Mouse (Mus musculus) layer of hippocampus, postnatal 14 days (tissue): Measurements from ENCODE around the gene Btrc. TPM values are rescaled to one million over a fixed set of nuclear protein-coding genes. Genes with fewer than 3 reads are reported as not detected.
"Not testable (repeated sequence)": the region's sequence is repeated elsewhere in the genome, so short reads cannot be mapped to it uniquely, and the experiment has no call there.

Source experiments
- DNase-seq, 2 experiments: peaks; one replicate each; pipeline ENCODE4 v3.0.0; 2021 to 2022; ENCODE audit warnings: low spot score in 2 of 2, mixed read lengths in 1 of 2
- long read RNA-seq, 2 experiments: library from polyadenylated mRNA; stranded (forward); transcript quantifications; one replicate each; pipeline ENCODE4 v2.0.0; 2021
- total RNA-seq, 2 experiments: library from RNA; stranded (reverse); gene quantifications; 2 replicates each; pipeline ENCODE4 v1.2.3; 2021

Btrc gene
- total RNA-seq: 10 to 100 TPM; 82.3 to 90.2 TPM
- long read RNA-seq, experiment 1, transcript Btrc-201 (15 exons, 2,978 nt): major isoform, 23 of 71 reads
- long read RNA-seq, experiment 1, partial matches to known transcripts: 4 of 71 reads
- long read RNA-seq, experiment 1, other reads (novel, unspliced or antisense): 40 of 71 reads
- long read RNA-seq, experiment 2, transcript Btrc-201 (15 exons, 2,978 nt): major isoform, 23 of 98 reads
- long read RNA-seq, experiment 2, partial matches to known transcripts: 7 of 98 reads
- long read RNA-seq, experiment 2, other reads (novel, unspliced or antisense): 64 of 98 reads

DNA sequence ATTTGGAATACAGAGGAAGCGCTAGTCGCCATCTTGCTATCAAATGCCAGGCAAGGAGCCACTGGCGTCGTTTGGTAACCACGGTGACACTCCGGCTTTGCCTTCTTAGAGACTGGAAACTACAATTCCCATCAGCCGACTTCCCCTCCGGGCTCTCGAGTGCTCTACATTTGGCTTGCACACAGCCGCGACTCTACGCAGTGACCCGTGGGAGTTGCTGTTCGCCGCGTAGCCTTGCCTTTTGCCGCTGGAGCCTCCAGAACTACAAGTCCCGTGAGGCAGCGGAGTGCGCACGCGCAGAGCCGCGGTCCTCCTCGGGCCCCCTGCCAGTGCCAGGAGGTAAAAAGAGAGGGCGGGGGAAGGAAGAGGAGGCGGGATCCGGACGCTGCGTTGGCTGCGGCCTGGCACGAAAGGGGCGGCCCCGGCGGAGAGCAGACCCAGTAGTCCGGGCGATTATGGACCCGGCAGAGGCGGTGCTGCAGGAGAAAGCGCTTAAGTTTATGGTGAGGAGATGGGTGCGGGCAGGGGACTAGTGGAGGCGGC, at the start of gene Btrc:
Btrc (plus strand) TSS at position 351 of the 543 bp plus-strand sequence.
- peak; percentile 100 for DNase-seq

DNA sequence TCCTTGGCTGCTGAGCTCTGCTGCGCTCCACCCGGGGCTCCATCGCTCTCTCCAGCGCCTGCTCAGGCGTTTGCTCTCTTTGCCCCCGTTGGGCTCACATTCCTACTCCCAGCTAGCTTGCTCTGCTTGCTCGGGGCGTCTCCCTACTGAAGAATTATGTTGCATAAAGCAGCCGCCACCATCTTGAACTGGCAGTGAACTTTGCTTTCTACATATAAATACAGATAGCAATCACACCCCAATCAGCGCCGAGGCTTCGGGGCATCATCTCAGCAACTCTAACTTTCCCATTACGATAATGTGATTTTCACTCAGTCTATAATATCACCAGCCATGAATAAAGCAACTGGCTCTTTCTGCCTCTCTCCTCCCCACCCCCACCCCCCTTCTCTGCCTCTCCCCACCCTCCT, 46.1 kb upstream of the Btrc start:
- no peak for DNase-seq

DNA sequence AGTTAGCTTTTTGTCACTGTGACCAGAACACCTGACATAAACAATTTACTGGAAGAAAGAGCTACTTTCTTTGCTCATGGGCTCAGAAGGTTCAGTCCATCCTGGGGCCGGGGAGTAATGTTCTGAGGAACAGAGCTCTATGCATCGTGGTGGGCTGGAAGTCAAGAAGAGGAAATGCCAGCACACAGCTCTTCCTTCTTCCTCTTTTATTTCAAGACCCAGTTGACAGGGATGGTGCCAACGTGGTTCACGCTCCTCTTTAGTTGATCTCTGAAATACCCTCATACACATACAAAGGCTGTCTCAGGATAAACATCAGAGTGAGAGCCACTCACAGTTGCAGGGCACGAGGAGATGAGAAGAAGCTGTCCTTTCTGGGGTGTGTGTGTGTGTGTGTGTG, 42.5 kb upstream of the Btrc start:
- no peak for DNase-seq

DNA sequence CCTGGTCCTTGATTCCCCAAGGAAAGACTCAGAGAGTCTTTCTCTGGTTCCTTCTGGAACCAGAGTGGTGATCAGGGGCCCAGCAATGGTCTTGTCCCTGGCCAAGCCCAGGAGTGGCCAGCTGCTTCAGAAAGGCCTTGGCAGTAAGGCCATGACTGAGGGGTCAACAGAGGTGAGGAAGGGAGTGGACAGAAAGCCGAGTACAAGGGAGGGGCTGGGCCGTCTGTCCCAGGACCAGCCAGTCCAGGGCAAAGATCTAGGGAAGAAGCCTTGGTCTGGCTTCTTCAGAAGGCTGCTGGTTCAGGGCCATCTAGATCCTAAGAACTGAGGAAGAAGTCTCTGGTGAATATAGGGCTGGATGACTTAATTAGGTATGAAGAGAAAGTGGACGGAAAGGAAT, 34.5 kb upstream of the Btrc start:
- DNase-seq: no peak

DNA sequence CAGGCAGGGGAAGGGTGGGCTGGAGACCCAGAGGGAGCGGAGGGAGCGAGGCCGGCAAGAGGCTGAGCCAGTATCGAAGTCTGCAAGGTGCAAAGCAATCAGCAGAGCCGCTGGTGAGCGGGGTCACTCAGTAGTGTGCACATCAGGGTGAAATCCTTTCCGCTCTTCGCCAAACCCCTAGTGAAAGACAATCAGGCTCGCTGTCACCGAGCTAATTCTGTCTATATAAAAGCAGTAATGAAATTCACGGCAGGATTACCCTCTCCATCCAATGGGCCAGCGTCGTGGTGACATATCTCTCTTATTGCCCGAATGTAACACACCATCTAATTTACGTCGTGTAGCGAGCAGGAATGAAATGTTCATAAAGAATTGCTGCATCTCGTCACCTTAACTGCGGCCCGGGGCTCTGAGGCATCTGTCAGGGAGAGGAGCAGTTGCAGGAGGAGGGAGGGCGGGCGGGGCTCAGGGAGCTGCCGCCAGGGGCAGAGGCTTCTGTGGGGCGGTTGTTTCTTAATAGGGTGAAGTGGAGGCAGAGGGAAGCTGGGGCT, 33.7 kb upstream of the Btrc start:
- DNase-seq: no peak

DNA sequence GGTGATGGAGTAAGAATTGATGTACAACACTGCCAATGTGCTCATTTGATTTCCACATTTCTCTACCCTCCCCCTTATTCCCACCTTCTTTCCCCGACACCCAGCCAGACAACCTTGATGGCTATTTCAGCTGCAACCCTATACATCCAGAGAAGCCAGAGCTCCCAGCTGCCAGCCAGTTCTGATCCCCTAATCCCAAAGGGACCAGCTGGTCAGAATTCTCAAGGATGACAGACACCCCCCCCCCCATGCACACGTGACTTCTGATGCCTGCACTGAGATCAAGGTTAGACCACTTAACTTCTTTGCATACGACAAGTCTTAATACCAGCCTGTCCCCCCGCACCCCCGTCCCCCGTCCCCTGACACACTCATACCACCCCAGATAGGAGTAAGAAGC, 26.8 kb upstream of the Btrc start:
- no peak for DNase-seq

DNA sequence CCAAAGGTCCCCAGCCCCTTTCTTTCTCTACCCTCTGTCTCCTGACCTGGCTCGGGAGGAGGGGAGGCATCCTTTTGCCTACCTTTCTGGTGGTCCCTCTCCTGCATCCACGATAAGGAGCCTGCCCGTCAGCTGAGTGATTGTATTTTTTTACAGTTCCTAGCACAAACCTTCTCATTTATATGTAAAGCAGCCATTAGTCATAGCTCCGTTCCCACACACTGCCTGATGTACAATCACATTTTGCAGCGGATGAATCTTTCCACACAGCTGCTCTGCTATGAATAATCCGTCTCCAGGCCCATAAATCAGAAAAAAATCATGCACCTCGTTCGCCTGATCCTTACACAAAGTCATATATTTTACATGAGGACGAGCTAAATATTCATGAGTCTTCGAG, 25.4 kb upstream of the Btrc start:
- peak in 1 of 2 experiments; percentile 49 for DNase-seq

DNA sequence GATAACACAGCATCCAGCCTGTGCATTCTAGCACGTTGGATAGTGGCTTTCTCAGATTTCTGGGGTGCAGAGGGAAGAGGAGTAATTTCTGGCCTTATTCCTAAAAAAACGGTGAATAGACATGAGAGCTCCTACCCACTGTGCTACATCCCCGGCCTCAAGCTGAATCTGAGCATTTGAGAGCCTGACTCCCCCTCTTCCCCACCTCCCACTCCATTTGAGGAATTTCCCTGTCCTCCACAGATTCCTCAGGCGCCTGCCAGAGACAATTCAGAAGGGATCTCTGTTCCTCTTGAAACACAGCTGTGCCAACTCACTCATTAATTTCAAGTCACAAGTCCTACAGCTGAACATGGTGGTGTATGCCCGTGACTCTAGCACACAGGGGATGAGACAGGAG, 19.6 kb upstream of the Btrc start:
- peak in 1 of 2 experiments; percentile 23 for DNase-seq

DNA sequence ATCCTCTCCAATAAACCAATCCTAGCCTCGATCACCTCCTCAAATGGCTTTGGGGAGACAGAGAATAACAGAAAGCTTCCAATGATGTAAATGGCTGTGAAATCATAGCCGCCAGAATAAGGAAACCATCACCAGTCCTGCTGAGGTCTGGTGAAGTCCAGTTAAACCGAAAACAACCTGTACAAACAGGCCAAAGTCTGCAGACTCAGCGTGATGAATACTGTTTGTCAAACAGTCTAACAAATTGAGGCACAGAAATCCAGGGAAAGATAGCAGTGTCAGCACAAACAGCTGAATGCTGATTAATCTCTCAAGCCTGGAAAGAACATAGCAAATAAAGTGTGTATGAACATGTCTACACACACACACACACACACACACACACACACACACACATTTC, 15.3 kb upstream of the Btrc start:
- DNase-seq: no peak

DNA sequence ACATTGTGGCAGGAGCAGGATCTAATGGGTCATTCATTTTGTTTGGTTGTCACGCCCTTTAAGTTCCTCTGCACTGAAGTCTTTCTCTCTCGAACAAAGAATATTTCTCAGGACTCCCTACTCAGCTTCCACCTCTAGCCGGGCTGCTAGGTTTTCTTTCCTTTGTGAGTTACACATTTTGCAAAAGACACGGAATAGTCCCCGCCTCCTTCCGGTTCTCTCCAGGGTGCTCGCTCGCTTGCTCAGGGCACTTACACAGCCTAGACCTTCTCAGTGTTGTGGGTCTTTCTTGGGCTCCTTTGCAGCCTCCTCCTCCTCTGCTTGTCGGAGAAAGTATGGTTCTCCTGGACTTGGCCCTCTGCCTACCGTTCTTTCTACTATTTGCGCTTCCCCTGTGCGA, 13.1 kb upstream of the Btrc start:
- no peak for DNase-seq

DNA sequence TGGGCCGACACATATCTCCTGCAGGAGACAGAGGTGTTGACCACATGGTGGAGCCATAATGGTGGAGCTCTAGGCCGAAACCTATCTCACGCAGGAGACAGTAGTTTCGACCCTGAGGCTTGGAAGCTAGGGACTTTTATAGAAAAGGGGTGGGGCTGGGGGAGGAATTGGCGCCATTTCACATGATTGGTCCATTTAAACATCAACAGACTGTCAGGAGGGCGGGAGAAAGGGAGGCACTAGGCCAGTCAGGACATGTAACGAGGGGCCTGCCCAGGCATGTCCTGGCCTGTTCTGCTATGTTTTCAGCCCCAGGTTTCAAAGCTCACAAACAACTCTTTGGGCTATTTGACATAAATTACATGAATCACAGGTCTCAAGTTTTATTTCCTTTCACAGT, 10.8 kb upstream of the Btrc start:
- not testable (repeated sequence) for DNase-seq

DNA sequence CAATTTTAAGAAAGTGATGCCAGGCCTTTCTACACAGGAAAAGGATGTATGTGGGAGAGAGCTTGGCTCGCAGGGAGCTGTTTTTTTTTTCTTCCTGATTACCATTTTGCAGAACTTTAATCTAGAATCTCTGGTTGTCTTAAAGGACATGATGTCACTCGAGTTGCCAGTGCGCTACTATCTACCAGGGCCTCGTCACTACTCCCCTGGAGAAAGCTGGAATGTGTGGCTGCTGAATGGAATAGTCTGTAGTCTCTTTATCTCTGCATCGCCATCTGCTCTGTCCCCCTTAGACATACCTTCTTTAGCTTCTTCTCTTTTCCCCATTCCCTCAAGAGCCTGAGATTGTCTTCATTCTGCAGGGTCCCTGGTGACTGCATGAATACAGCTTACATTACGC, 7.9 kb upstream of the Btrc start:
- no peak for DNase-seq

DNA sequence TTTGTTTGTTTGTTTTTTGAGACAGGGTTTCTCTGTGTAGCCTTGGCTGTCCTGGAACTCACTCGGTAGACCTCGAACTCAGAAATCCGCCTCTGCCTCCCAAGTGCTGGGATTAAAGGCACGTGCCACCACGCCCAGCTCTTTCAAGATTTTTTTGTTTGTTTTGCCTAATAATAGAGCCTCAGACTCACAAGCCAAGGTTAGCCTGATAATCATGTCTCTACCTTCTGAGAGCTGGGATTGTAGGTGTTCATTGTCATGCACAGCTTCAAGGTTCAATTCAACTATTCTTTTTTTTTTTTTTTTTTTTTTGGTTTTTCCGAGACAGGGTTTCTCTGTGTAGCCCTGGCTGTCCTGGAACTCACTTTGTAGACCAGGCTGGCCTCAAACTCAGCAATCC, 6.7 kb upstream of the Btrc start:
- DNase-seq: not testable (repeated sequence)

DNA sequence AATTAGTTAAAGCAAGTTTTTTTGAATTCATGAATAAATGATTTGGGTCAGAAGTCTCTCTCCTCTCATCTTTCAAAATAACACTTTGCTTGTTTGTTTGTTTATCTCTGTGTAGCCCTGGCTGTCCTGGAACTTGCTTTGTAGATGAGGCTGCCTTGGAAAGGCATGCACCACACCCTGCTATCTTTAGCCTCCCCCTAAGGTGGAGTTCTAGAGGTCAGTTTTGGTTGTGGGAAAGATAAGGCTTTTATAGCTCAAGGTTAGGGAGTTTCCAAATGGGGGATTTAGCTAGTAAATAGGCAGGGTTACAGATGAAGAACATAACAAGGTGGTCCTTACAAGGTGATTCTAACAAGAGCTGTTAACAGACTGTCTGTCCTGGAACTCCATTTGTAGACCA, 3.0 kb upstream of the Btrc start:
- no peak for DNase-seq

DNA sequence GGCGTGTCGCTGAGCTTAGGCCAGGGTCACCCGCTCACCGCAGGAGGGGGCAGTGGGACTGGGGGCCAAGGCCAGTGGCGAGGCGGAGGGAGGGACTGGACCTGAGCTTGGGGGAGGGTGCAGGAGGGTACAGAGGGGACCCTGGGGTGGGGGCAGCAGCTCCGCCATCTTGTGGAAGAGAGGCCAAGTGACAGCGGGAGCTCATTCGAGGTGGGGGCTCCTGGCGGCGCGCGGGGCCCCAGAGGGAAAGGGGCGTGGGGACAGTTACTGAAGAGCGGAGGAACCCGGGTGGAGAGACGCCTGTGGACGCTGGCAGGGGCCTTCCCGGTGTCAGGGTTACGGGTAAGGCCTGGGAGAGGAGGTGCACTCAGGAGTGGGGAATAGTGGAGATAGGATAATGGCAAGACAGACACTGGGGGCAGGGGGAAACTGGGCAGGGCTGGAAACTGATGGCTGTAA, 428 bp downstream of the Btrc start:
- no peak for DNase-seq

DNA sequence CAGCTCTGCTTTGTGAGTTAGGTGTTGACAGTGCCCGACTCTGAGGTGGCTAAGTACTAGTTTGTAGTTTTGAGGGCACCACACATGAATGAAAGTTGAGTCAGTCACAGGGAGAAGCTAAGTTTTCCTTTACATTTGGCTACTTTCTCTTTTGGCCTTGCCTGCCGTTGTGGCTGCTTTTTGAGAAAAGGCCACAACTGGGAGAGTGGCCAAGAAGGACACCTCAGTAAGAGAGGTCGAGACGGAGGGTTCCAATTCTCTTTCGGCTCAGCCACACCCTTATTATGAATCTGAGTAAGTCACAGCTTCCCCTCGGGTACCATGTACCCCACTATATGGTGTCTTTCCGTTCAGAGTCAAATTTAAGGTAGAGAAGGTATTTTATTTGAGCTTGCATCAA, 3.1 kb downstream of the Btrc start:
- DNase-seq: no peak

DNA sequence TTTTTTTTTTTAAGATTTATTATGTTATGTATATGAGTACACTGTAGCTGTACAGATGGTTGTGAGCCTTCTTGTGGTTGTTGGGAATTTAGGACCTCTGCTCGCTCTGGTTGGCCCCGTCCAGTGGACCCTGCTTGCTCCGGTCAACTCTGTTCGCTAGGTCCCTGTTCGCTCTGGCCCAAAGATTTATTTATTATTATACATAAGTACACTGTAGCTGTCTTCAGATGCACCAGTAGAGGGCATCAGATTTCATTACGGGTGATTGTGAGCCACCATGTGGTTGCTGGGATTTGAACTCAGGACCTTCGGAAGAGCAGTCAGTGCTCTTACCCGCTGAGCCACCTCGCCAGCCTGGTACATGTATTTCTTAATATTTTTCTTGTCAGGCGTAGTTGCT, 21.3 kb downstream of the Btrc start:
- not testable (repeated sequence) for DNase-seq

DNA sequence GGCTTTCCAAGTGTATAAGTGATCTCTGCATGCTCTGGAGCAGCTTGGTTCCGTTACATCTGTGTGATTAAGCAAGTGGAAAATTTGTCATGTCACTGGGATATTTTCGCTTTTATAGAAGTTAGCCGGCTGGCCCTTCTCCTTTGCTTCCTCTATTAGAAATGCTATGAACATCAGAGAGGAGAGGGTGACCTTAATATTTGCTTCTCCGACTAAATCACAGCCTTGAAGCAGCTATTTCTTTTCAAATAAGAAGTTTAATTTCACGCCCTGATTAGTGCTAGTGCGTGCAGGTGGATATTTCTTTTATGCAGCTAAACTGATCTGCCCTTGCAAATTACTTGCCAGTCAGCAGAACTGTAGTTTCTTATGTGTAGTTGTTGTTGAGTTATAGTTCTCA, 25.0 kb downstream of the Btrc start:
- no peak for DNase-seq

DNA sequence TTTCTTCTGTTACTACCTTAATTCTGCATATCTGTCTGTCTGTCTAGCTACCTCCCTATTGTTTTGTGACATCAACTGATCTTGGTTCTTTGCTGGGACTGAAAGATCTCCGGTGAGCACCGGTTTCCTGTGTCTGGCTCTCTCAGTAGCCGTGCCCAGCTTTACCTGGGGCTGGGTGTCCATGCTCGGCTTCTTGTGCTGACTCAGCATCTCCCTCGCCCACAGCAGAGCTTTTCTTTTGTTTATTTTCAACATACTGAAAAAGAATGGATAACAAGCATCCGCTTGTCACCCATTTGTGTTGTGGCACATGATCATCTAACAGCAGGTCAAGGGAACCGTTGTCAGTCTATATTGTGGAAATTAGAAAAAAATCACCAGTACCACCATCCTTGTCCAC, 30.5 kb downstream of the Btrc start:
- DNase-seq: no peak

DNA sequence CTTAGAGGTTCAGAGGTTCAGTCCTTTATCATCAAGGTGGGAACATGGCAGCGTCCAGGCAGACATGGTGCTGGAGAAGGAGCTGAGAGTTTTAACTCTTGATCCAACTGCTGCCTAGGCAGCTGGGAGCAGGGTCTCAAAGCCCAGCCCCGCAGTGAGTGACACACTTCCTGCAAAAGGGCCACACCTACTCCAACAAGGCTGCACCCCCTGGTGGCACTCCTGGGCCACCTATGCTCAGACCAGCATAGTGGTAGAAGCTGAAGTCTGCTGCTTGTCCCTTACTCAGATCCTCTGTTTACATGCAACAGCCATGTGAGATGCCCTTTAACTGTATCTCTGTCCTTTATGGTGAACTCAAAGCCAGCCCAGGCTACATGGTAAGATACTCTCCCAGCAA, 47.5 kb downstream of the Btrc start:
- no peak for DNase-seq

DNA sequence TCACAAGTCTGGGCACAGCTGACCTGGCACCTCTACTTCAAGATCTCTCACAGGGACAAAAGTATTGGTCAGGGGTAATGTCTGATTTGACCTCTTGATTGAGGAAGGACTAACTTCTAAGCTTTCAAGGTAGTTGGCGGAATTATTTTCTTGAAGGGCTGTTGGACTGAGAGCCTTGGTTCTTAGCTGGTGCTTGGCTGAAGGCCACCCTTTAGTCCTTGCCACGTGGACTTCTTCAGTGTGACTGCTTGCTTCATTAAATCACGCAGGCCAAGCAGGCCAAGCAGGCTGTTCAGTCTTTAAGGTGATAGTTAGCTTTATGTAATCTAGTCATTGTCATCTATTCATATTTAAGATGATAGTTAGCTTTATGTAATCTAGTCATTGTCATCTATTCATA, 49.2 kb downstream of the Btrc start:
- no peak for DNase-seq

DNA sequence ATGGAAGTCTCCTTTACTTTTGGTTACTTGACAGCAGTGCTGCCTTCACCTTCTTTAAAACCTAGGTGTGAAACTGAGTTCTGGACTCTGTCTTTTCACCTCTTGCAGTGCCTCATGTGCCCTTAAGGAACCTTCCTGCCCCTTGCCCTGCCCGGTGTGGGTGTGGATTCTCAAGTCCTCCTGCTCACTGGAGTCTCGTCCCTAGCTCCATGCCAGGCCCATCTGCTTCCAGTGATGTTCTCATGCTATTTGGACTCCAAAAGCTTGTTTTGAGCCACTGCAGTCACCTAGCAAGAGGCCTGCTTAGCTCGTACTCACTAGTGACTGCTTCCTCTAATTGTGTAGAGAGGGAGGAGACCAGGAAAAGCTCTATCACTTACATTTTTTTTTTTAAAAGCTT, 50.4 kb downstream of the Btrc start:
- DNase-seq: no peak

DNA sequence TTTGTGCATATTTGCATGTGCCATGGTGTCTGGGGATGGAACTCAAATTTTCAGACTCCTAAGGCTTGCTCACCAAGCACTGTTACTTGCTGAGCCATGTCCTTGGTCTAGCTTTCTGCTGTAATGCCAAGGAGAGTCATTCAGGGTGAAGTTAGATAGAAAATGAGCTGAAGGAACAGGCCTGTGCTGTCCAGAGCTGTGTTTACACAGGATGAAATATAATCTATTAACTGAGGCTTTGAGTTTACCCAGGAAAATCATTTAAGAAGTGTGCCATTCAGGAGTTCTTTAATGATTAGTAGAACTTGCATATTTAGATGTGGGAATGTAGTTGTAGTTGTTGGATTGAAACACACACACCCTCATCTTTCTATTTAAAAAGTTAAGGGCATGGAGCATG, 54.1 kb downstream of the Btrc start:
- no peak for DNase-seq
